Mouse (Mus musculus): ENCODE measurements around the gene Usp3.

GRCm38 (mm10) chr9:66508890-66509399 is 84.0 kb downstream of the Usp3 start:
- TF ChIP-seq EP300 (IDR thresholded peaks at IDR 0.05; ENCODE audit: insufficient read depth, low read depth, low read length) (no peak), CTCF (IDR thresholded peaks at IDR 0.05) (no peak), POLR2A (IDR thresholded peaks at IDR 0.05; ENCODE audit: insufficient read depth, low read depth, low read length) (no peak)
